Mouse (Mus musculus) midbrain, embryonic 16.5 days (tissue): ENCODE data around the gene Pdcl3. TPM values are rescaled to one million over a fixed set of nuclear protein-coding genes. Genes with fewer than 3 reads are reported as not detected.

Source experiments
- ATAC-seq: fragments of 200-750 bp; cut with Nextera tagmentation; 2 replicates; pipeline ENCODE4 v1.8.0; 2017; ENCODE audit warnings: moderate TSS enrichment
- H3K27ac ChIP-seq: fragments of 300-500 bp; sonication (generic); 2 replicates; pipeline ENCODE4 v1.5.1; 2014; ENCODE audit warnings: mild to moderate bottlenecking, low read length, mixed read lengths
- H3K27me3 ChIP-seq: fragments of 300-500 bp; sonication (generic); 2 replicates; pipeline ENCODE4 v1.6.1; 2014; ENCODE audit warnings: low read depth, low read length, mixed read lengths; ENCODE audit not compliant: control insufficient read depth, insufficient read depth
- H3K36me3 ChIP-seq: fragments of 300-500 bp; sonication (generic); 2 replicates; pipeline ENCODE4 v1.6.1; 2014; ENCODE audit warnings: mild to moderate bottlenecking, low read length, moderate library complexity, mixed read lengths; ENCODE audit not compliant: control insufficient read depth, insufficient read depth
- H3K4me1 ChIP-seq: fragments of 300-500 bp; sonication (generic); 2 replicates; pipeline ENCODE4 v1.6.1; 2014; ENCODE audit warnings: mild to moderate bottlenecking, low read length, mixed read lengths; ENCODE audit not compliant: control insufficient read depth, insufficient read depth
- H3K4me2 ChIP-seq: fragments of 300-500 bp; sonication (generic); 2 replicates; pipeline ENCODE4 v1.6.1; 2014; ENCODE audit warnings: mild to moderate bottlenecking, low read length, mixed read lengths
- H3K4me3 ChIP-seq: fragments of 300-500 bp; sonication (generic); 2 replicates; pipeline ENCODE4 v1.5.1; 2014; ENCODE audit warnings: low read depth, mild to moderate bottlenecking, low read length, moderate library complexity, mixed read lengths
- H3K9ac ChIP-seq: fragments of 300-500 bp; sonication (generic); 2 replicates; pipeline ENCODE4 v1.6.1; 2014; ENCODE audit warnings: low read depth, low read length, mixed read lengths
- H3K9me3 ChIP-seq: fragments of 300-500 bp; sonication (generic); replicated peaks from 2 replicates; pipeline ENCODE4 v1.6.1; 2014; ENCODE audit warnings: mild to moderate bottlenecking, low read length, mixed read lengths; ENCODE audit not compliant: control insufficient read depth, poor library complexity, severe bottlenecking
- WGBS: fragments of 180-500 bp; shearing (Covaris S2); extraction: QIAGEN DNeasy Blood & Tissue Kit; methylation state at CpG from one replicate; pipeline ENCODE4 v1.1.7; 2014; 5-methylcytosine and 5-hydroxymethylcytosine counted together
- polyA plus RNA-seq: library from polyadenylated mRNA; unstranded; fragments of >200 nt; fragmentation: Nextera tagmentation; extraction: Ambion mirVana; gene quantifications from 2 replicates; pipeline ENCODE4 v1.2.1, GENCODE M21; 2015

Pdcl3 gene
- polyA plus RNA-seq, 1 experiment from 2014 or later: 163 TPM

DNA sequence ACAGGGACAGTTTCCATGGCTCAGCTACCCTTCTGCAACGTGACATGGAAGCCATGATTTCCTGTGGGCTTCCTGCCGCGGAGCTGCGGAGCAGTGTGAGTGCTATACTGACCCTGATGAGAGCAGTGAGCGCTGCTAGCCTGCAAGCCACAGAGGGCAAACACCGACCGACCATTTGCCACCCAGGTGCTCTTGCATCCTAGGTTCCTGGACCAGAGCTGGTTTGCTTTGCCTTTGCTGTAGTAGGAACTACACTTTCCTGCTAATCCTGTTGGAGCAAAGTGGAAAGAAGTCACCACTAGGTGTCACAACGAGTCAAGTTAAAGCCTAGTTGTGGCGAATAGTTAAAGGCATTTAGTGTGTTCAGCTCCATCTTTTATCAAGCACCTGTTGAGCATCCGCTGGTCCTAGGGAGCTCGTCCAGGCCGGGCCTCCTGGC lies 25.2 kb downstream of the Pdcl3 start:
- H3K4me2 ChIP-seq: no peak overlapping the region
- H3K9me3 ChIP-seq: no peaks in the 10 kb centered on the region
- no peaks in the 10 kb centered on the region for H3K36me3 ChIP-seq
- ATAC-seq: peak; percentile 76; the same call in 1 of the 2 replicates
- 23% methylated on average over 12 of the region's 12 CpGs for WGBS
- no peak overlapping the region for H3K27ac ChIP-seq
- no peaks in the 10 kb centered on the region; the same call in 1 of the 2 replicates for H3K4me1 ChIP-seq
- H3K4me3 ChIP-seq: no peak overlapping the region
- H3K9ac ChIP-seq: no peak overlapping the region
- no peaks in the 10 kb centered on the region for H3K27me3 ChIP-seq

DNA sequence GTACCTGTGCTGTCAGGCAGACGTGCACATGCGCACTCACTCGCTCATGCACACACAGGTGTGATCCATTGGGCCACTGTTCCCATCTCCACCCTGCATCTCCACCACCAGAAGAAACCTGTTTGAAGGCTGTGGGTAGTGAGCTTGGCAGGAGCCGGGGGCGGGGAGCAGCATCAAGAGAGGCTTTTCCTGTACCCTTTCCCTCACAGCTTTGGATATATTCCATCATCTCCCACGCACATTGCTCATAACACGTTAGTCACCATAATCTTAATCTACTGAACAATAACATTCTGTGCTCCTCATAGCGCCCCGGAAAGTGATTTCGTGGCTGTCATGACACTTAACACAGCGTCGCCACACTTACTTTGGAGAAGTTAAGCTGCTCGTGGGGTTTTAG lies 27.2 kb downstream of the Pdcl3 start:
- no peaks in the 10 kb centered on the region for H3K9me3 ChIP-seq
- H3K4me3 ChIP-seq: no peak overlapping the region
- H3K4me1 ChIP-seq: no peaks in the 10 kb centered on the region
- H3K27ac ChIP-seq: no peak overlapping the region
- ATAC-seq: no peak
- no peak overlapping the region for H3K4me2 ChIP-seq
- no peak overlapping the region for H3K9ac ChIP-seq
- WGBS: 89% methylated on average over 13 of the region's 13 CpGs
- no peaks in the 10 kb centered on the region for H3K36me3 ChIP-seq
- H3K27me3 ChIP-seq: no peaks in the 10 kb centered on the region

- 89% methylated on average over 6 of the region's 6 CpGs for WGBS
- no peak overlapping the region for H3K27ac ChIP-seq
- no peak overlapping the region for H3K4me2 ChIP-seq
- no peak overlapping the region for H3K9ac ChIP-seq
- no peaks in the 10 kb centered on the region for H3K4me1 ChIP-seq
- no peaks in the 10 kb centered on the region for H3K36me3 ChIP-seq
- H3K9me3 ChIP-seq: no peaks in the 10 kb centered on the region
- no peak for ATAC-seq
- H3K4me3 ChIP-seq: no peak overlapping the region
- no peaks in the 10 kb centered on the region for H3K27me3 ChIP-seq
These were observed 28.4 kb downstream of the Pdcl3 start for GRCm38 (mm10) chr1:39013843-39014242.

DNA sequence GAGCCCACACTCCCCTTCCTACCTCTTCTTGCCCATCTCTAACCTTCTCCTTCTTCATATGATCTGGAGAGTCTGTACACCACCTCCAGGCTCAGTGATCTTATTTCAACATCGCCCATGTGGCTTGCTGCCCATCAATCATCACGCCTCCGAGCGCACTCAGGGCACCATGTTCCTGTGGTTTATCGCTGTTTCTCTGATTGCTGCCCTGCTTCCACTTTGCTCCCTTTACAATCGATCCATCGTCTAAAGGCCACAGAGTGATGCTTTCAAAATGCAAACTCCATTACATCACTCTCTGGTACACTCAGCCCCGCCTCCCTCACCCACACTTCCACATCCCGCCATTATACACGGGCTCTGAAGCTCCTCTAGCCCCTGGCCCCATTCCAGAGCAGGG lies 30.1 kb downstream of the Pdcl3 start:
- 88% methylated on average over 10 of the region's 10 CpGs for WGBS
- H3K9ac ChIP-seq: no peak overlapping the region
- H3K36me3 ChIP-seq: no peaks in the 10 kb centered on the region
- ATAC-seq: no peak
- H3K4me3 ChIP-seq: no peak overlapping the region
- no peaks in the 10 kb centered on the region for H3K4me1 ChIP-seq
- H3K4me2 ChIP-seq: no peak overlapping the region
- H3K27ac ChIP-seq: no peak overlapping the region
- no peaks in the 10 kb centered on the region for H3K27me3 ChIP-seq
- no peaks in the 10 kb centered on the region for H3K9me3 ChIP-seq

DNA sequence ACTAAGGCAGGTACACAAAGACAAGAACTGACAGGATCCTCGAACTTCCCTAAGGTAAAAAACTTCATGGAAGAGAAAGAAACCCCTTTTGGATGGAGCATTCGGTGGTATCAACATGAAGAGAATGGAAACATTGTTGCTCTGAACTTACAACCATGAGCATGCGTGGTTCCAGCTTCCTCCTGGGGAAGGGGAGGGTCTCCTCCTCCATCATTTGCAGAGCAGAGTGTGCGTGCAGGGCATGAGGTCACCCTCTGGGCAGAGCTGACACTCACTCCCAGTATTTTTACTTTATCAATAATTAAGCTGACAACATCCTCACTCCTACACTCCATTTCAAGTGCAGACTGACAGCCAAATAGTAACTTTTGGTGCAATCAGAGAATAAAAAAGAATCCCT lies 32.5 kb downstream of the Pdcl3 start:
- Histone ChIP-seq H3K36me3 (no peaks in the 10 kb centered on the region), H3K9me3 (no peaks in the 10 kb centered on the region), H3K4me2 (no peak overlapping the region), H3K27me3 (no peaks in the 10 kb centered on the region), H3K27ac (no peak overlapping the region), H3K9ac (no peak overlapping the region), H3K4me1 (no peaks in the 10 kb centered on the region), H3K4me3 (no peak overlapping the region)
- 85% methylated on average over 4 of the region's 4 CpGs for WGBS
- ATAC-seq: no peak

- WGBS: 13% methylated on average over 7 of the region's 7 CpGs
These were observed 39.7 kb downstream of the Pdcl3 start for GRCm38 (mm10) chr1:39025142-39025541.

GRCm38 (mm10) chr1:39025840-39026239 lies 40.4 kb downstream of the Pdcl3 start:
- Histone ChIP-seq H3K27me3 (no peaks in the 10 kb centered on the region), H3K27ac (peak overlapping the region; percentile 8; the same call in 1 of the 2 replicates), H3K9me3 (no peaks in the 10 kb centered on the region), H3K4me3 (no peak overlapping the region), H3K4me1 (peaks cover 16% of the 10 kb centered on the region), H3K4me2 (no peak overlapping the region), H3K9ac (no peak overlapping the region), H3K36me3 (no peaks in the 10 kb centered on the region)
- no peak for ATAC-seq
- WGBS: 100% methylated on average over 1 of the region's 1 CpGs

More at GRCm38 (mm10) chr1:39025142-39025541, 39.7 kb downstream of the Pdcl3 start:
- Histone ChIP-seq H3K27me3 (no peaks in the 10 kb centered on the region), H3K9ac (no peak overlapping the region), H3K4me2 (peak overlapping the region; percentile 10), H3K4me3 (no peak overlapping the region), H3K27ac (peak overlapping the region; percentile 8; the same call in 1 of the 2 replicates), H3K9me3 (no peaks in the 10 kb centered on the region), H3K36me3 (no peaks in the 10 kb centered on the region), H3K4me1 (peaks cover 15% of the 10 kb centered on the region)
- ATAC-seq: peak; percentile 65; the same call in 1 of the 2 replicates

- Histone ChIP-seq H3K9me3 (no peaks in the 10 kb centered on the region), H3K4me2 (no peak overlapping the region), H3K9ac (no peak overlapping the region), H3K27ac (no peak overlapping the region), H3K27me3 (no peaks in the 10 kb centered on the region), H3K4me3 (no peak overlapping the region), H3K36me3 (no peaks in the 10 kb centered on the region), H3K4me1 (peaks cover 16% of the 10 kb centered on the region)
- 72% methylated on average over 7 of the region's 7 CpGs for WGBS
- ATAC-seq: peak; percentile 62; the same call in 1 of the 2 replicates
These were observed 43.8 kb downstream of the Pdcl3 start for GRCm38 (mm10) chr1:39029176-39029575.

GRCm38 (mm10) chr1:39030108-39030507 lies 44.7 kb downstream of the Pdcl3 start:
- Histone ChIP-seq H3K36me3 (no peaks in the 10 kb centered on the region), H3K27me3 (no peaks in the 10 kb centered on the region), H3K27ac (no peak overlapping the region), H3K9ac (0 out of 2 replicates have a peak overlapping the region, but pooled peaks have one; percentile 30), H3K4me2 (peak overlapping the region; percentile 45), H3K4me1 (peaks cover 12% of the 10 kb centered on the region), H3K9me3 (no peaks in the 10 kb centered on the region), H3K4me3 (no peak overlapping the region)
- 9% methylated on average over 7 of the region's 7 CpGs for WGBS
- no peak for ATAC-seq
